Mouse (Mus musculus): ENCODE results near the gene Dbnl. TPM values are rescaled to one million over a fixed set of nuclear protein-coding genes. Genes with fewer than 3 reads are reported as not detected.

Gene Dbnl
- polyA plus RNA-seq, 1 experiment = 71.0 TPM

GRCm38 (mm10) chr11:5843131-5843530, 54.8 kb downstream of the Dbnl start:
- no peaks in the 10 kb centered on the region for H3K79me2 ChIP-seq (ENCODE audit: control insufficient read depth, insufficient read depth)
- H3K4me2 ChIP-seq (ENCODE audit: low read depth) = no peak overlapping the region
- H3K4me3 ChIP-seq = no peak overlapping the region
- no peak overlapping the region for H3ac ChIP-seq (ENCODE audit: control insufficient read depth, insufficient read length)
- TF ChIP-seq E2F4 (IDR thresholded peaks at IDR 0.05; ENCODE audit: insufficient read depth) (no peak), POLR2A (IDR thresholded peaks at IDR 0.05; ENCODE audit: insufficient read length, low read depth) (no peak), MYOG (IDR thresholded peaks at IDR 0.05; ENCODE audit: control insufficient read depth in 1 of 3, insufficient read depth in 1 of 3, insufficient read length in 2 of 3, low read depth in 2 of 3) (no peak), REST (IDR thresholded peaks at IDR 0.05; ENCODE audit: insufficient read depth, insufficient read length) (no peak), TCF12 (IDR thresholded peaks at IDR 0.05; ENCODE audit: insufficient read depth, poor library complexity, severe bottlenecking) (no peak), MYOD1 (IDR thresholded peaks at IDR 0.05; ENCODE audit: control insufficient read depth in 1 of 3, insufficient read length in 2 of 3, low read depth in 2 of 3) (no peak), CEBPB (IDR thresholded peaks at IDR 0.05; ENCODE audit: insufficient read depth, poor library complexity, severe bottlenecking) (no peak), MAX (IDR thresholded peaks at IDR 0.05; ENCODE audit: low read depth) (no peak), POLR2AphosphoS2 (IDR thresholded peaks at IDR 0.05; ENCODE audit: insufficient read length, low read depth) (no peak), SRF (IDR thresholded peaks at IDR 0.05; ENCODE audit: control insufficient read depth, insufficient read length, low read depth) (no peak), TCF3 (IDR thresholded peaks at IDR 0.05; ENCODE audit: insufficient read length, low read depth) (no peak), USF1 (IDR thresholded peaks at IDR 0.05; ENCODE audit: low read depth) (no peak)
- H3K36me3 ChIP-seq (ENCODE audit: control insufficient read depth, insufficient read depth) = no peaks in the 10 kb centered on the region
- no peaks in the 10 kb centered on the region for H3K27me3 ChIP-seq (ENCODE audit: control insufficient read depth, insufficient read depth, insufficient read length)

- Histone ChIP-seq H3ac (ENCODE audit: control insufficient read depth, insufficient read length) (no peak overlapping the region), H3K27me3 (ENCODE audit: control insufficient read depth, insufficient read depth, insufficient read length) (no peaks in the 10 kb centered on the region), H3K79me2 (ENCODE audit: control insufficient read depth, insufficient read depth) (no peaks in the 10 kb centered on the region), H3K4me3 (no peak overlapping the region), H3K4me2 (ENCODE audit: low read depth) (peak overlapping the region; percentile 2), H3K36me3 (ENCODE audit: control insufficient read depth, insufficient read depth) (no peaks in the 10 kb centered on the region)
- TF ChIP-seq E2F4 (IDR thresholded peaks at IDR 0.05; ENCODE audit: insufficient read depth) (no peak), TCF12 (IDR thresholded peaks at IDR 0.05; ENCODE audit: insufficient read depth, poor library complexity, severe bottlenecking) (no peak), MYOD1 (IDR thresholded peaks at IDR 0.05; ENCODE audit: control insufficient read depth in 1 of 3, insufficient read length in 2 of 3, low read depth in 2 of 3) (no peak), TCF3 (IDR thresholded peaks at IDR 0.05; ENCODE audit: insufficient read length, low read depth) (no peak), CEBPB (IDR thresholded peaks at IDR 0.05; ENCODE audit: insufficient read depth, poor library complexity, severe bottlenecking) (no peak), MAX (IDR thresholded peaks at IDR 0.05; ENCODE audit: low read depth) (no peak), REST (IDR thresholded peaks at IDR 0.05; ENCODE audit: insufficient read depth, insufficient read length) (no peak), POLR2A (IDR thresholded peaks at IDR 0.05; ENCODE audit: insufficient read length, low read depth) (no peak), POLR2AphosphoS2 (IDR thresholded peaks at IDR 0.05; ENCODE audit: insufficient read length, low read depth) (no peak), USF1 (IDR thresholded peaks at IDR 0.05; ENCODE audit: low read depth) (no peak), MYOG (IDR thresholded peaks at IDR 0.05; ENCODE audit: control insufficient read depth in 1 of 3, insufficient read depth in 1 of 3, insufficient read length in 2 of 3, low read depth in 2 of 3) (no peak), SRF (IDR thresholded peaks at IDR 0.05; ENCODE audit: control insufficient read depth, insufficient read length, low read depth) (no peak)
These were observed 58.5 kb downstream of the Dbnl start for GRCm38 (mm10) chr11:5846639-5847345.

GRCm38 (mm10) chr11:5848741-5849140, 60.5 kb downstream of the Dbnl start:
- H3K79me2 ChIP-seq (ENCODE audit: control insufficient read depth, insufficient read depth) = no peaks in the 10 kb centered on the region
- H3K4me3 ChIP-seq = no peak overlapping the region
- H3ac ChIP-seq (ENCODE audit: control insufficient read depth, insufficient read length) = no peak overlapping the region
- no peak for TF ChIP-seq CEBPB (IDR thresholded peaks at IDR 0.05; ENCODE audit: insufficient read depth, poor library complexity, severe bottlenecking)
- no peak for TF ChIP-seq E2F4 (IDR thresholded peaks at IDR 0.05; ENCODE audit: insufficient read depth)
- TF ChIP-seq USF1 (IDR thresholded peaks at IDR 0.05; ENCODE audit: low read depth) = no peak
- no peak for TF ChIP-seq MYOG (IDR thresholded peaks at IDR 0.05; ENCODE audit: control insufficient read depth in 1 of 3, insufficient read depth in 1 of 3, insufficient read length in 2 of 3, low read depth in 2 of 3)
- no peak for TF ChIP-seq POLR2AphosphoS2 (IDR thresholded peaks at IDR 0.05; ENCODE audit: insufficient read length, low read depth)
- no peak for TF ChIP-seq REST (IDR thresholded peaks at IDR 0.05; ENCODE audit: insufficient read depth, insufficient read length)
- TF ChIP-seq MAX (IDR thresholded peaks at IDR 0.05; ENCODE audit: low read depth) = no peak
- TF ChIP-seq MYOD1 (IDR thresholded peaks at IDR 0.05; ENCODE audit: control insufficient read depth in 1 of 3, insufficient read length in 2 of 3, low read depth in 2 of 3) = peak in 2 of 3 experiments; percentile 6 to 25
- H3K27me3 ChIP-seq (ENCODE audit: control insufficient read depth, insufficient read depth, insufficient read length) = no peaks in the 10 kb centered on the region
- no peaks in the 10 kb centered on the region for H3K36me3 ChIP-seq (ENCODE audit: control insufficient read depth, insufficient read depth)
- peak overlapping the region; percentile 19 for H3K4me2 ChIP-seq (ENCODE audit: low read depth)

- no peaks in the 10 kb centered on the region for H3K36me3 ChIP-seq (ENCODE audit: control insufficient read depth, insufficient read depth)
- no peak overlapping the region for H3ac ChIP-seq (ENCODE audit: control insufficient read depth, insufficient read length)
- TF ChIP-seq TCF3 (IDR thresholded peaks at IDR 0.05; ENCODE audit: insufficient read length, low read depth) (no peak), MAX (IDR thresholded peaks at IDR 0.05; ENCODE audit: low read depth) (no peak), MYOG (IDR thresholded peaks at IDR 0.05; ENCODE audit: control insufficient read depth in 1 of 3, insufficient read depth in 1 of 3, insufficient read length in 2 of 3, low read depth in 2 of 3) (no peak), USF1 (IDR thresholded peaks at IDR 0.05; ENCODE audit: low read depth) (no peak), SRF (IDR thresholded peaks at IDR 0.05; ENCODE audit: control insufficient read depth, insufficient read length, low read depth) (no peak), POLR2AphosphoS2 (IDR thresholded peaks at IDR 0.05; ENCODE audit: insufficient read length, low read depth) (no peak), TCF12 (IDR thresholded peaks at IDR 0.05; ENCODE audit: insufficient read depth, poor library complexity, severe bottlenecking) (no peak), CEBPB (IDR thresholded peaks at IDR 0.05; ENCODE audit: insufficient read depth, poor library complexity, severe bottlenecking) (no peak), E2F4 (IDR thresholded peaks at IDR 0.05; ENCODE audit: insufficient read depth) (no peak), REST (IDR thresholded peaks at IDR 0.05; ENCODE audit: insufficient read depth, insufficient read length) (no peak), MYOD1 (IDR thresholded peaks at IDR 0.05; ENCODE audit: control insufficient read depth in 1 of 3, insufficient read length in 2 of 3, low read depth in 2 of 3) (no peak), POLR2A (IDR thresholded peaks at IDR 0.05; ENCODE audit: insufficient read length, low read depth) (no peak)
- peak overlapping the region; percentile 19 for H3K4me2 ChIP-seq (ENCODE audit: low read depth)
- H3K4me3 ChIP-seq = no peak overlapping the region
- H3K27me3 ChIP-seq (ENCODE audit: control insufficient read depth, insufficient read depth, insufficient read length) = no peaks in the 10 kb centered on the region
- H3K79me2 ChIP-seq (ENCODE audit: control insufficient read depth, insufficient read depth) = no peaks in the 10 kb centered on the region
These were observed 61.0 kb downstream of the Dbnl start for GRCm38 (mm10) chr11:5849316-5849715.

Data from myocyte (in vitro differentiated cells).